Mouse (Mus musculus): ENCODE measurements around the gene Nmt1.

Gene Nmt1

GRCm38 (mm10) chr11:103005254-103005981 lies 22.6 kb upstream of the Nmt1 start:
- DNase-seq (ENCODE audit: low spot score), result no peak

DNA sequence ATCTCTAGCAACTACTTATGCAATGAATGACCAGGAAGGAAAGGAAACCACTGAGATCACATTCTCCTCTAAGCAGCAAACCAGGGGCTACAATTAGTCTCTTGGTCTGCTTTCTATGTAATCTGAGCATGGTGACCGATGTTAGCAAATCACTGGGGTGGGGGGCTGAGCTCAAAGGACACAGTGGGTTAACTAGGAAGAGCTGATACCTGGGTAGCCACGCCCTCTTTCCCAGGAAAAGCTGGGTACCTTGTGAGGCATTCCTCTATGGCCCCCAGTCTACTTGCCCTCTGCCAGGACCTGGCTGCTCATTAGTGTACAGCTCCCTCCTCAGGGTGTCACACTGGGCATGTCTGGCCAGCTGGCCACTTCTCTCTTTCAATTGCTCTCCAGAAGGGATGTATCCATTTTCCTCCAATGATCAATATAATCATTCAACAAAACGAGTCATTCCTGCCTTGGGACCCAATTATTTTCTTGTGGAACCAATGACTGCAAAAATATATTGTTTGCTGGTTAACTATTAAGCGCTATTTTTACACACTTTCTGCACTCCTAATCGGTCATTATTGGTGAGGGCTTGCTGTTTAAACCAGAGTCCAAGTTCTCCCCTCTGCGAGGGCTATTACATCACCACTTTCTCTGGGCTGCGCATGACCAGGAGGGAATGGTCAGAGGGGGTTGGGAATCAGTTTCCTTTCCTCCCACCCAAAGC lies 21.5 kb upstream of the Nmt1 start:
- DNase-seq (ENCODE audit: low spot score), result no peak

GRCm38 (mm10) chr11:103007001-103007340 lies 21.0 kb upstream of the Nmt1 start:
- no peak for DNase-seq (ENCODE audit: low spot score)

DNA sequence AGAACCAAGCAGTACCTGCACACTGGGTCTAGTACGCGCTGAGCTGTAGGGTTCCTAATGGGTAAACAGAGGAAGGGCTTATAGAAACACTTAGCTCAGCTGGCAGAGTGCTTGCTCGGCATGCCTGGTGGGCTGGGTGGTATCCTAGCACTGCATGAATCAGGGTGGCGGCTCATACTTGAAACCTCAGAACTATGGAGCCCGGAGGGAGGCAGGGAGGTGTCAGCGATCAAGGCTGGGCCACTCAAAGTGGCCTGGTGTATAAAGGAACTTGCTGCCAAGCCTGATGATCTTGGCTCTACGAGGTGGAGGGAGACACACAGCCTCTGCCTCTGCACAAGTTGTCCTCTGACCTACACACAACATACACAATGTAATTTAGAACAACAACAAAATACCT lies 19.4 kb upstream of the Nmt1 start:
- DNase-seq (ENCODE audit: low spot score), result no peak

GRCm38 (mm10) chr11:103009208-103009607 lies 18.8 kb upstream of the Nmt1 start:
- peak; percentile 62 for DNase-seq (ENCODE audit: low spot score)

DNA sequence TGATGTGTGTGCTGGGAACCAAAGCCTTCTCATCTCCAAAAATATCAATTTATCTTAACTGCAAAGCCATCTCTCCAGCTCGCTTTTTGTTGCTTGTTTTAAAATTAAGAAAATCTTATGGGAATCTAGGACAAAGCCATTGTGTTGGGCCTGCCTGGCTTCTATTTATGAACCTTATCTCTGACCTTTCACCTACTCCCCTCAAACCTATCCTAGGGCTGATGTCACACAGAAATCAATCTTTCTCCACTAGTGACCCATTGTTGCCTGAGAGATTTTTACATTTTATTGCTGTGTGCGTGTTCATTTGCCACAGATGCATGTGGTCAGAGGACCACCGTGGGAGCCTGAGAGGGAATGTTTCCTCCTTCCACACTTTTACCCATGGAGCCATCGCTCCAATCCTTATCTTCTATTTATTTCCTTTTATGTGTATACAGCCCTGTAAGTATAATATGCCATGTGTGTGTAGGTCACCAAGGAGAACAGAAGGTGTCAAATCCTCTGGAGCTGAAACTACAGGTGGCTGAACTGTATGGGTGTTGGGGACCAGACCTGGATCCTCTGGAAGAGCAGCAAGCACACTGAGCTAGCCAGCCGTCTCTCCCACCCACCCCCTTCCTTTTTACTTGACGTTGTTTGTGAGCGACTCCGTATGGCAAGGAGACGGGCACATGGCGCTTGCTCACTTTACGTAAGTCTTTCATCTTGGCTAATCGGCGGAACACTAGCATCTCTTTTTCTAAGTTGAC lies 17.4 kb upstream of the Nmt1 start:
- no peak for DNase-seq (ENCODE audit: low spot score)

GRCm38 (mm10) chr11:103011206-103011497 lies 16.8 kb upstream of the Nmt1 start:
- DNase-seq (ENCODE audit: low spot score), result no peak

- peak; percentile 47 for DNase-seq (ENCODE audit: low spot score)
These were observed 11.8 kb upstream of the Nmt1 start for GRCm38 (mm10) chr11:103015881-103016825.

GRCm38 (mm10) chr11:103016930-103017329 lies 11.1 kb upstream of the Nmt1 start:
- peak; percentile 96 for DNase-seq (ENCODE audit: low spot score)

DNA sequence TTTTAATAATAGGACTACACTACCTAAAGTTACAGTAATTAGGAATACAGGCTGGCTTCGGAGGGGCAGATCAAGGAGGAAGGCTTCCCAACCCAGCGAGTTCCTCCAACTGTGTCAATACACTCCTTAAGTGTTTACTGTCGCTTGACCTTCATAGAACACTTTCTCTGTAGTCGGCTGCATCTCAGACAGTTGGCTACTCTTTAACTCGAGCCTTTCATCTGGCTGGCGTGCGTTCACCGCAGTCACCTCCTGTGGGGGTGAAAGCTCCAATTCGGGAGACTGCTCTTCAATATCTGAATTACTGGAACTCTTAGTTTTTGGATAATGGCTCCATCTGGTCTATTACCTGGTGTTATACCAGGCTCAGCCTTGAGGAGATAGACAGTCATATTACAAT lies 10.3 kb upstream of the Nmt1 start:
- no peak for DNase-seq (ENCODE audit: low spot score)

- DNase-seq (ENCODE audit: low spot score), result no peak
These were observed 9.1 kb upstream of the Nmt1 start for GRCm38 (mm10) chr11:103018860-103019259.

DNA sequence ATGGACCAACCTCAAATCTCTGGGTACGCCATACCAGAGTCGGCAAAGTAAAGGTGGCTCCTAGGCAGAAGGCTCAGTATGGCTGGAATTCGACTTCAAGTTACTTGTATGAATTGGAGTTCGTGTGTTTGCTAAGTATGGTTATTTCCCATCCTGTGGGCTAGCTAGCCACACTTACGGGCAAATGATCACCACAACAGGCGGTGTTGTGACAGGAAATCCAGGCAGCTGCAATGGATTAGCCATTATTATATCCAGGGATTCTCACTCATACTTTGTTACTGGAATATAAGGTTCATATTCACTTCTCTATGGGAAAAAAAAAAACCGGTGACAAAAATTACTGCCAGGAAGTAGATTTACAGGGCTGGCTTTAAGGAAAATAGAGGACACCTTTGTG lies 8.7 kb upstream of the Nmt1 start:
- DNase-seq (ENCODE audit: low spot score), result no peak

- no peak for DNase-seq (ENCODE audit: low spot score)
These were observed 7.2 kb upstream of the Nmt1 start for GRCm38 (mm10) chr11:103020713-103021335.

GRCm38 (mm10) chr11:103023974-103024373 lies 4.0 kb upstream of the Nmt1 start:
- DNase-seq (ENCODE audit: low spot score), result no peak

DNA sequence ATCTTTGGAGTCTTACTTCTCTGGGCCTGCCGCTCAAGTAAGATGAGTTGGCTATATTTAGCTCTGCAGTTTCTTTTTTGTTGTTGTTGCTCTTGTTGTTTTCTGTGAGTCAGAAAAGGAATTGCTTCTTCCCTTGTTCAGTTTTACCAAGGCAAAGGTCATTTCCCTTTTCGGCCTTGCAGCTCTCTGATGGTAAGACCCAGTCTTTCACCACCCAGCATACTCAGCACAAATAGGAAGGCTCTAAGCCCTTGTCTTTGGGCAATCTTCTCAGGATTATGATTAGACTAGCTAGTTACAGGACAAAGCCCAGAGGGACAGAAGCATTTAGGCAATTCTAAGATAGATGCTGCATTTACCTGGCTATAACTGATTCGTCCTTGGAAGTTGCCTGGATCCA lies 1.1 kb upstream of the Nmt1 start:
- DNase-seq (ENCODE audit: low spot score), result no peak

GRCm38 (mm10) chr11:103027570-103028175 lies 317 bp upstream of the Nmt1 start:
- no peak for DNase-seq (ENCODE audit: low spot score)

GRCm38 (mm10) chr11:103033030-103033429 lies 5.0 kb downstream of the Nmt1 start:
- no peak for DNase-seq (ENCODE audit: low spot score)

DNA sequence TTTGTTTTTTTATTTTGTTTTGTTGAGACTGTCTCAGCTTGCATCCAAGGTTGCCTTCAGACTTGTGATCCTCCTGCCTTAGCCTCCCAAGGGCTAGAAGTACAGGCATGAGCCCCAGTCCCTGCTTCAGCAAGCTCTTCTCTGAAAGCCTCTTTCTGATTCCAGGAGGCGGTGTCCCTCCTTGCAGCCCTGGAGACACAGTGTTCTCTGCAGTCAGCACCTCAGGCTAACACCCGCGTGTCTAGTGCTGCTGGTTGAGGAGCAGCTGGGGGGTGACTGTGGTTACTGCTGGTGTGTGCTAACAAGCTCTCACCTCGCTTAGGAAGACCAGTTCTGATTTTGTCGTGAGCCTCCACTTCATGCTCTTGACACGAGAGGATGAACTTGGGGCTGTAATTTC lies 7.0 kb downstream of the Nmt1 start:
- DNase-seq (ENCODE audit: low spot score), result no peak

DNA sequence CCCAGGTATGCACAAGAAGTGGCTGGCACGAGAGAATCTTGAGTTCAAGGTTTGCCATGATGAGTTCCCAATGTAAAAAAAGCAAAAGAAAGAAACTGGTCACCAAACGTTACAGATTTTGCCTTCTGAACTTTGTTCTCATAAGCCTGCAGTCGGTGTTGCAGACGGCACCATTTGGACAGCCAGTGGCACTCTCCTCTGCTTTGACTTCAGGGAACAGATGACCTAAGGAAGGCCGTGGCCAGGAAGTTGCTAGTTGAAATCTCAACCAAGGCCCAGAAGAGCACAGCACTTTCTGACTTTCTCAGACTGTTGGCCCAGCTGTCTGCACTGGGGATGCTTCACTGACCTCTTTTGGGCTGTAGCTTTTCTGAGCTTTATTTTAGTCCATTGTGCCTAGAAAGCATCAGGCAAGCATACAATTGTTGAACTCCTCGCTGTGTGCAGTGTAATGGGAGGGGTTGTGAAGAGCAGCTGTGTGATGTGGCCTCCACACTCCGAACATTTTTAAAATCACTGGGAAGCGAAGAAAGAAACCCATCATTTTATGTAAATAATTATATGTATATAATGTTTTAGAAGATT lies 9.0 kb downstream of the Nmt1 start:
- DNase-seq (ENCODE audit: low spot score), result no peak

- DNase-seq (ENCODE audit: low spot score), result no peak
These were observed 10.0 kb downstream of the Nmt1 start for GRCm38 (mm10) chr11:103038037-103038436.

GRCm38 (mm10) chr11:103042828-103043227 lies 14.8 kb downstream of the Nmt1 start:
- DNase-seq (ENCODE audit: low spot score), result no peak
